Mouse (Mus musculus): Measurements from ENCODE around the gene 2010111I01Rik. TPM values are rescaled to one million over a fixed set of nuclear protein-coding genes. Genes with fewer than 3 reads are reported as not detected.

The 2010111I01Rik gene
- total and polyA plus RNA-seq, 3 experiments = 13.3 to 19.8 (median 14.4) TPM

- in situ Hi-C loops (cut with MboI; ENCODE audit: low pct_ligation_motif_present, low pct_unique_long_range_greater_than_20kb, low sequenced_read_pairs) (no loop called here), dilution Hi-C loops (cut with MboI; ENCODE audit: extremely low pct_ligation_motif_present, extremely low pct_unique_long_range_greater_than_20kb, low sequenced_read_pairs) (no loop called here)
- no peaks in the 10 kb centered on the region for H3K9me3 ChIP-seq (replicated peaks; ENCODE audit: low read length)
- no peak overlapping the region for H3K4me3 ChIP-seq (replicated peaks in 1 of 3; ENCODE audit: low read depth in 2 of 3, low read length in 2 of 3, poor library complexity in 1 of 3)
- H3K4me2 ChIP-seq (ENCODE audit: insufficient read depth, low read depth, poor library complexity, severe bottlenecking) = no peak overlapping the region
- H3K79me2 ChIP-seq (replicated peaks; ENCODE audit: control insufficient read depth, extremely low read depth, insufficient read depth, poor library complexity, severe bottlenecking) = no peaks in the 10 kb centered on the region
- H3K27me3 ChIP-seq (replicated peaks) = no peaks in the 10 kb centered on the region
- no peak overlapping the region for H3K27ac ChIP-seq (ENCODE audit: insufficient read depth, low read depth)
- no peak for TF ChIP-seq NRF1 (IDR thresholded peaks at IDR 0.05; ENCODE audit: low read depth, low read length)
- no peak for TF ChIP-seq JUN (IDR thresholded peaks at IDR 0.05; ENCODE audit: insufficient read depth, low read depth, low read length)
- TF ChIP-seq EP300 (IDR thresholded peaks at IDR 0.05; ENCODE audit: low read length) = no peak
- no peak for TF ChIP-seq MAZ (IDR thresholded peaks at IDR 0.05; ENCODE audit: low read depth, low read length)
- no peak for TF ChIP-seq USF2 (conservative IDR thresholded peaks at IDR 0.05; ENCODE audit: low read depth, low read length)
- no peak for TF ChIP-seq GABPA (IDR thresholded peaks at IDR 0.05; ENCODE audit: insufficient replicate concordance, low read depth, low read length)
- TF ChIP-seq SMC3 (IDR thresholded peaks at IDR 0.05; ENCODE audit: low read depth, low read length) = no peak
- TF ChIP-seq RCOR1 (conservative IDR thresholded peaks at IDR 0.05; ENCODE audit: low read depth, low read length) = no peak
- no peak for TF ChIP-seq CTCF (conservative IDR thresholded peaks at IDR 0.05 in 1 of 2, IDR thresholded peaks at IDR 0.05 in 1 of 2; ENCODE audit: low read depth in 2 of 2, low read length in 2 of 2)
- no peak for TF ChIP-seq RAD21 (IDR thresholded peaks at IDR 0.05; ENCODE audit: low read depth, low read length)
- TF ChIP-seq MXI1 (IDR thresholded peaks at IDR 0.05; ENCODE audit: low read depth, low read length) = no peak
- no peak for TF ChIP-seq UBTF (IDR thresholded peaks at IDR 0.05; ENCODE audit: low read depth, low read length)
- no peak for TF ChIP-seq NELFE (IDR thresholded peaks at IDR 0.05; ENCODE audit: low read depth, low read length)
- no peak overlapping the region for H3K9ac ChIP-seq (ENCODE audit: insufficient read depth, low read depth)
- peaks cover 0 to 4% of the 10 kb centered on the region in 2 experiments; a peak in 1 of 4 replicates for H3K4me1 ChIP-seq (ENCODE audit: control insufficient read depth in 1 of 2, insufficient read depth in 2 of 2)
- H3K36me3 ChIP-seq (replicated peaks in 1 of 2; ENCODE audit: control insufficient read depth in 1 of 2, insufficient read depth in 1 of 2, low read length in 1 of 2) = peaks cover 0 to 8% of the 10 kb centered on the region in 2 experiments
- DNase-seq (ENCODE audit: extremely low read depth) = no peak
Measured at GRCm38 (mm10) chr13:63356101-63356500, 391.4 kb downstream of the 2010111I01Rik start.

DNA sequence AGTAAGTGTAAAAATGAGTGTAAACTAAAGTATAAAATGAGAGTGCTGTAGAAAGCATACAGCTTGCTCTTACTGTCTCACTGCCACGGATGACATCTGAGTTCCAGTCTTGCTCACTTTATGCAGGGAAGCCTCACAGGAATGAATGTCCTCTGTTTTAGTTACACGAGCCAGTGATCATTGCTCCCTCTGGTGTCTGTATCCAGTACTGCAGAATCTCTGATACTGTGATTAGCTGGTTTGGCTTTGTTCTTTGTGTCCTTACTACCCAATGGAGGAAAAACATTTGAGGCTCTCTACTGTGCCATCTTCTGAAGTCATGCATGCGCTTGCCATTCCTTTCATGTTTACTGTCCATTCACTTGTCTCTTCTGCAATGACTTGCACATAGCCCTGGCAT, 391.9 kb downstream of the 2010111I01Rik start:
- peak; percentile 72 for DNase-seq (ENCODE audit: extremely low read depth)
- Histone ChIP-seq H3K9ac (ENCODE audit: insufficient read depth, low read depth) (no peak overlapping the region), H3K4me2 (ENCODE audit: insufficient read depth, low read depth, poor library complexity, severe bottlenecking) (no peak overlapping the region), H3K27me3 (replicated peaks) (no peaks in the 10 kb centered on the region), H3K4me1 (ENCODE audit: control insufficient read depth in 1 of 2, insufficient read depth in 2 of 2) (peaks cover 0 to 4% of the 10 kb centered on the region in 2 experiments; a peak in 1 of 4 replicates), H3K9me3 (replicated peaks; ENCODE audit: low read length) (no peaks in the 10 kb centered on the region), H3K79me2 (replicated peaks; ENCODE audit: control insufficient read depth, extremely low read depth, insufficient read depth, poor library complexity, severe bottlenecking) (no peaks in the 10 kb centered on the region), H3K27ac (ENCODE audit: insufficient read depth, low read depth) (no peak overlapping the region), H3K36me3 (replicated peaks in 1 of 2; ENCODE audit: control insufficient read depth in 1 of 2, insufficient read depth in 1 of 2, low read length in 1 of 2) (peaks cover 0 to 8% of the 10 kb centered on the region in 2 experiments), H3K4me3 (replicated peaks in 1 of 3; ENCODE audit: low read depth in 2 of 3, low read length in 2 of 3, poor library complexity in 1 of 3) (no peak overlapping the region)
- dilution Hi-C loops (cut with MboI; ENCODE audit: extremely low pct_ligation_motif_present, extremely low pct_unique_long_range_greater_than_20kb, low sequenced_read_pairs) = no loop called here
- TF ChIP-seq SMC3 (IDR thresholded peaks at IDR 0.05; ENCODE audit: low read depth, low read length) (peak; percentile 88), EP300 (IDR thresholded peaks at IDR 0.05; ENCODE audit: low read length) (no peak), MYC (IDR thresholded peaks at IDR 0.05; ENCODE audit: low read depth, low read length) (peak; percentile 55; the same call in 1 of the 2 replicates), PAX5 (IDR thresholded peaks at IDR 0.05; ENCODE audit: low read length) (no peak), ZC3H11A (IDR thresholded peaks at IDR 0.05; ENCODE audit: low read depth, low read length) (peak; percentile 19; the same call in 1 of the 2 replicates), RAD21 (IDR thresholded peaks at IDR 0.05; ENCODE audit: low read depth, low read length) (peak; percentile 62), POLR2AphosphoS2 (IDR thresholded peaks at IDR 0.05; ENCODE audit: low read depth, low read length) (no peak), CTCF (conservative IDR thresholded peaks at IDR 0.05 in 1 of 2, IDR thresholded peaks at IDR 0.05 in 1 of 2; ENCODE audit: low read depth in 2 of 2, low read length in 2 of 2) (peak; percentile 81 to 95)
- in situ Hi-C loops (cut with MboI; ENCODE audit: low pct_ligation_motif_present, low pct_unique_long_range_greater_than_20kb, low sequenced_read_pairs) = no loop called here

Data from CH12.LX (cell line).